Mouse (Mus musculus): ENCODE data around the gene Gm45234. TPM values are rescaled to one million over a fixed set of nuclear protein-coding genes. Genes with fewer than 3 reads are reported as not detected.

Gm45234 gene
- polyA plus RNA-seq, 1 experiment from 2014 or later: not detected

GRCm38 (mm10) chr6:124779222-124779983 lies 23.6 kb upstream of the Gm45234 start, which contains the start of gene Lrrc23:
TSS of gene Lrrc23 (minus strand) at chr6:124779727.
- Histone ChIP-seq H3K4me3 (ENCODE audit: inconsistent target) (peak within 1 kb of the TSS; percentile 4; the same call in 1 of the 2 replicates), H3K36me3 (ENCODE audit: inconsistent target) (no peaks in the 10 kb centered on the region), H3K79me2 (ENCODE audit: inconsistent target) (no peaks in the 10 kb centered on the region), H3K27ac (no peak within 1 kb of the TSS)
- 4% methylated on average over 21 of the region's 23 CpGs for WGBS (ENCODE audit: missing documents)

GRCm38 (mm10) chr6:124770511-124770910 lies 14.7 kb upstream of the Gm45234 start:
- no peak overlapping the region for H3K27ac ChIP-seq
- no peaks in the 10 kb centered on the region for H3K79me2 ChIP-seq (ENCODE audit: inconsistent target)
- H3K36me3 ChIP-seq (ENCODE audit: inconsistent target): no peaks in the 10 kb centered on the region
- WGBS (ENCODE audit: missing documents): 94% methylated on average over 13 of the region's 15 CpGs
- no peak overlapping the region for H3K4me3 ChIP-seq (ENCODE audit: inconsistent target)

GRCm38 (mm10) chr6:124770013-124770412 lies 14.2 kb upstream of the Gm45234 start:
- Histone ChIP-seq H3K36me3 (ENCODE audit: inconsistent target) (no peaks in the 10 kb centered on the region), H3K79me2 (ENCODE audit: inconsistent target) (no peaks in the 10 kb centered on the region), H3K27ac (no peak overlapping the region), H3K4me3 (ENCODE audit: inconsistent target) (no peak overlapping the region)
- 84% methylated on average over 7 of the region's 7 CpGs for WGBS (ENCODE audit: missing documents)

GRCm38 (mm10) chr6:124769101-124769765 lies 13.4 kb upstream of the Gm45234 start, which contains the start of gene Eno2:
TSS of gene Eno2 (minus strand) at chr6:124769673.
- 1% methylated on average over 48 of the region's 54 CpGs for WGBS (ENCODE audit: missing documents)
- Histone ChIP-seq H3K27ac (no peak within 1 kb of the TSS), H3K79me2 (ENCODE audit: inconsistent target) (no peaks in the 10 kb centered on the region), H3K36me3 (ENCODE audit: inconsistent target) (no peaks in the 10 kb centered on the region), H3K4me3 (ENCODE audit: inconsistent target) (peak within 1 kb of the TSS; percentile 36)

- 9% methylated on average over 9 of the region's 9 CpGs for WGBS (ENCODE audit: missing documents)
- no peaks in the 10 kb centered on the region for H3K36me3 ChIP-seq (ENCODE audit: inconsistent target)
- H3K27ac ChIP-seq: no peak overlapping the region
- peak overlapping the region; percentile 36 for H3K4me3 ChIP-seq (ENCODE audit: inconsistent target)
- H3K79me2 ChIP-seq (ENCODE audit: inconsistent target): no peaks in the 10 kb centered on the region
Measured at GRCm38 (mm10) chr6:124768704-124769044, 12.9 kb upstream of the Gm45234 start.

- peak overlapping the region; percentile 36; the same call in 1 of the 2 replicates for H3K4me3 ChIP-seq (ENCODE audit: inconsistent target)
- 67% methylated on average over 19 of the region's 19 CpGs for WGBS (ENCODE audit: missing documents)
- H3K27ac ChIP-seq: no peak overlapping the region
- no peaks in the 10 kb centered on the region for H3K79me2 ChIP-seq (ENCODE audit: inconsistent target)
- no peaks in the 10 kb centered on the region for H3K36me3 ChIP-seq (ENCODE audit: inconsistent target)
Measured at GRCm38 (mm10) chr6:124767920-124768703, 12.3 kb upstream of the Gm45234 start.

GRCm38 (mm10) chr6:124767536-124767919 lies 11.7 kb upstream of the Gm45234 start:
- H3K27ac ChIP-seq: no peak overlapping the region
- no peak overlapping the region for H3K4me3 ChIP-seq (ENCODE audit: inconsistent target)
- WGBS (ENCODE audit: missing documents): 91% methylated on average over 4 of the region's 4 CpGs
- no peaks in the 10 kb centered on the region for H3K36me3 ChIP-seq (ENCODE audit: inconsistent target)
- H3K79me2 ChIP-seq (ENCODE audit: inconsistent target): no peaks in the 10 kb centered on the region

GRCm38 (mm10) chr6:124765951-124766350 lies 10.1 kb upstream of the Gm45234 start:
- WGBS (ENCODE audit: missing documents): 98% methylated on average over 7 of the region's 7 CpGs
- no peaks in the 10 kb centered on the region for H3K79me2 ChIP-seq (ENCODE audit: inconsistent target)
- H3K4me3 ChIP-seq (ENCODE audit: inconsistent target): no peak overlapping the region
- H3K27ac ChIP-seq: no peak overlapping the region
- no peaks in the 10 kb centered on the region for H3K36me3 ChIP-seq (ENCODE audit: inconsistent target)

GRCm38 (mm10) chr6:124759259-124759658 lies 3.4 kb upstream of the Gm45234 start:
- Histone ChIP-seq H3K27ac (no peak overlapping the region), H3K36me3 (ENCODE audit: inconsistent target) (no peaks in the 10 kb centered on the region), H3K79me2 (ENCODE audit: inconsistent target) (peaks cover 16% of the 10 kb centered on the region; the same call in 1 of the 2 replicates), H3K4me3 (ENCODE audit: inconsistent target) (no peak overlapping the region)
- WGBS (ENCODE audit: missing documents): 3% methylated on average over 5 of the region's 5 CpGs

- no peak overlapping the region for H3K4me3 ChIP-seq (ENCODE audit: inconsistent target)
- H3K27ac ChIP-seq: no peak overlapping the region
- 59% methylated on average over 2 of the region's 2 CpGs for WGBS (ENCODE audit: missing documents)
- H3K36me3 ChIP-seq (ENCODE audit: inconsistent target): no peaks in the 10 kb centered on the region
- peaks cover 20% of the 10 kb centered on the region; the same call in 1 of the 2 replicates for H3K79me2 ChIP-seq (ENCODE audit: inconsistent target)
Measured at GRCm38 (mm10) chr6:124758849-124759232, 3.0 kb upstream of the Gm45234 start.

- 82% methylated on average over 5 of the region's 5 CpGs for WGBS (ENCODE audit: missing documents)
- Histone ChIP-seq H3K36me3 (ENCODE audit: inconsistent target) (no peaks in the 10 kb centered on the region), H3K4me3 (ENCODE audit: inconsistent target) (no peak overlapping the region), H3K27ac (no peak overlapping the region), H3K79me2 (ENCODE audit: inconsistent target) (peaks cover 27% of the 10 kb centered on the region; the same call in 1 of the 2 replicates)
Measured at GRCm38 (mm10) chr6:124757909-124758848, 2.4 kb upstream of the Gm45234 start.

- H3K4me3 ChIP-seq (ENCODE audit: inconsistent target): peak overlapping the region; percentile 34
Measured at GRCm38 (mm10) chr6:124757351-124757880, 1.6 kb upstream of the Gm45234 start.

GRCm38 (mm10) chr6:124756652-124757350 lies 980 bp upstream of the Gm45234 start:
- WGBS (ENCODE audit: missing documents): 2% methylated on average over 32 of the region's 54 CpGs
- Histone ChIP-seq H3K27ac (no peak overlapping the region), H3K36me3 (ENCODE audit: inconsistent target) (no peaks in the 10 kb centered on the region)

More at GRCm38 (mm10) chr6:124757351-124757880, 1.6 kb upstream of the Gm45234 start:
- Histone ChIP-seq H3K27ac (no peak overlapping the region), H3K79me2 (ENCODE audit: inconsistent target) (peaks cover 34% of the 10 kb centered on the region; the same call in 1 of the 2 replicates), H3K36me3 (ENCODE audit: inconsistent target) (no peaks in the 10 kb centered on the region)
- WGBS (ENCODE audit: missing documents): 39% methylated on average over 5 of the region's 5 CpGs

More at GRCm38 (mm10) chr6:124756652-124757350, 980 bp upstream of the Gm45234 start:
- H3K4me3 ChIP-seq (ENCODE audit: inconsistent target): peak overlapping the region; percentile 34
- peaks cover 40% of the 10 kb centered on the region; the same call in 1 of the 2 replicates for H3K79me2 ChIP-seq (ENCODE audit: inconsistent target)

Measured in macrophage (primary cell).